Mouse (Mus musculus) adrenal gland, adult 8-10 months (tissue): ENCODE data around the gene Nol6. TPM values are rescaled to one million over a fixed set of nuclear protein-coding genes. Genes with fewer than 3 reads are reported as not detected.
A peak's percentile ranks its signal among the peaks of the same experiment; 100 is the strongest.

Experiments used
- DNase-seq: peaks from one replicate; pipeline ENCODE4 v3.0.0; 2022
- total RNA-seq, 4 experiments: library from RNA; stranded (reverse); gene quantifications; 2 replicates each; pipeline ENCODE4 v1.2.4; 2022

Gene Nol6
- total RNA-seq = 10 to 100 TPM; 61.8 to 79.3 (median 70.7) TPM

- DNase-seq = peak; percentile 99
These were observed at the start of gene Nol6 for GRCm38 (mm10) chr4:41124180-41124951. Gene Nol6, minus strand, starts transcription at chr4:41124455.

GRCm38 (mm10) chr4:41170970-41171369 lies 46.7 kb upstream of the Nol6 start:
- no peak for DNase-seq

GRCm38 (mm10) chr4:41165693-41166475 lies 41.6 kb upstream of the Nol6 start:
- DNase-seq = peak; percentile 39

- no peak for DNase-seq
These were observed 40.7 kb upstream of the Nol6 start for GRCm38 (mm10) chr4:41164974-41165373.

GRCm38 (mm10) chr4:41161232-41161631 lies 37.0 kb upstream of the Nol6 start:
- DNase-seq = no peak

- no peak for DNase-seq
These were observed 34.0 kb upstream of the Nol6 start for GRCm38 (mm10) chr4:41158251-41158650.

GRCm38 (mm10) chr4:41156961-41157360 lies 32.7 kb upstream of the Nol6 start:
- no peak for DNase-seq

GRCm38 (mm10) chr4:41153146-41153545 lies 28.9 kb upstream of the Nol6 start:
- DNase-seq = peak; percentile 38

GRCm38 (mm10) chr4:41151186-41151585 lies 26.9 kb upstream of the Nol6 start:
- no peak for DNase-seq

- no peak for DNase-seq
These were observed 25.6 kb upstream of the Nol6 start for GRCm38 (mm10) chr4:41149891-41150290.

GRCm38 (mm10) chr4:41142601-41143000 lies 18.3 kb upstream of the Nol6 start:
- DNase-seq = no peak

GRCm38 (mm10) chr4:41140174-41140875 lies 16.1 kb upstream of the Nol6 start:
- no peak for DNase-seq

GRCm38 (mm10) chr4:41136811-41137210 lies 12.6 kb upstream of the Nol6 start:
- DNase-seq = no peak

GRCm38 (mm10) chr4:41136454-41136805 lies 12.2 kb upstream of the Nol6 start:
- DNase-seq = no peak

- no peak for DNase-seq
These were observed 11.6 kb upstream of the Nol6 start, which contains the start of gene Ube2r2 for GRCm38 (mm10) chr4:41135711-41136453. Gene Ube2r2, plus strand, starts transcription at chr4:41135743.

- peak; percentile 69 for DNase-seq
These were observed 10.9 kb upstream of the Nol6 start for GRCm38 (mm10) chr4:41134935-41135710.

- no peak for DNase-seq
These were observed 9.5 kb upstream of the Nol6 start for GRCm38 (mm10) chr4:41133529-41134291.

GRCm38 (mm10) chr4:41132471-41132870 lies 8.2 kb upstream of the Nol6 start:
- DNase-seq = no peak

GRCm38 (mm10) chr4:41129836-41130235 lies 5.6 kb upstream of the Nol6 start:
- no peak for DNase-seq

GRCm38 (mm10) chr4:41129406-41129805 lies 5.2 kb upstream of the Nol6 start:
- no peak for DNase-seq
